Comparison of ENCODE assay signal across 8 mouse cellular contexts in genomic region chr13:114930996-114931649, GRCm38 (mm10). TPM values are rescaled to one million over a fixed set of nuclear protein-coding genes. Genes with fewer than 3 reads are reported as not detected.
DNase-seq lines count a peak whose midpoint lies in the region; ATAC-seq lines count a peak whose summit lies in the region.

No protein-coding gene starts in this region.

- no peaks in the 10 kb centered on the region for H3K9me3 ChIP-seq in limb, embryonic 11.5 days (ENCODE audit: control insufficient read depth, low read length)
- H3K9me3 ChIP-seq in midbrain, embryonic 13.5 days, result no peaks in the 10 kb centered on the region

- H3K4me3 ChIP-seq in limb, embryonic 11.5 days (ENCODE audit: low read depth, low read length), result peak overlapping the region; percentile 36
- H3K4me3 ChIP-seq in midbrain, embryonic 13.5 days (replicated peaks), result peak overlapping the region; percentile 37

- peak; percentile 34 for ATAC-seq in granulocyte monocyte progenitor cell, adult 5-6 weeks (replicated peaks; ENCODE audit: poor library complexity, severe bottlenecking)
- ATAC-seq in limb, embryonic 11.5 days (ENCODE audit: insufficient number of reproducible peaks, low FRiP score, low TSS enrichment, low read depth), result no peak
- peak; percentile 67; the same call in 1 of the 2 replicates for ATAC-seq in midbrain, embryonic 13.5 days

- H3K9ac ChIP-seq in limb, embryonic 11.5 days (ENCODE audit: low read length), result no peak overlapping the region; the same call in 1 of the 2 replicates
- peak overlapping the region; percentile 7 for H3K9ac ChIP-seq in midbrain, embryonic 13.5 days (replicated peaks)

- H3K4me1 ChIP-seq in limb, embryonic 11.5 days (ENCODE audit: control insufficient read depth, insufficient read depth, low read length), result no peaks in the 10 kb centered on the region
- peaks cover 14% of the 10 kb centered on the region for H3K4me1 ChIP-seq in midbrain, embryonic 13.5 days (replicated peaks)

- no peak overlapping the region for H3K27ac ChIP-seq in limb, embryonic 11.5 days (replicated peaks; ENCODE audit: low read depth, low read length)
- no peak overlapping the region for H3K27ac ChIP-seq in midbrain, embryonic 13.5 days

- H3K27me3 ChIP-seq in limb, embryonic 11.5 days (ENCODE audit: control insufficient read depth, insufficient read depth, low read length), result peaks cover 6% of the 10 kb centered on the region; the same call in 1 of the 2 replicates
- peaks cover 64% of the 10 kb centered on the region for H3K27me3 ChIP-seq in midbrain, embryonic 13.5 days

- no peaks in the 10 kb centered on the region for H3K36me3 ChIP-seq in limb, embryonic 11.5 days (ENCODE audit: control insufficient read depth, insufficient read depth, low read length)
- no peaks in the 10 kb centered on the region for H3K36me3 ChIP-seq in midbrain, embryonic 13.5 days

- peak overlapping the region; percentile 82 for H3K4me2 ChIP-seq in limb, embryonic 11.5 days (ENCODE audit: low read depth, severe bottlenecking)
- peak overlapping the region; percentile 66 for H3K4me2 ChIP-seq in midbrain, embryonic 13.5 days (replicated peaks)

- DNase-seq in left cerebral cortex, postnatal 36 days (ENCODE audit: low spot score in 2 of 2), result peak; percentile 9 to 10
- DNase-seq in left cerebral cortex, adult 9 months (ENCODE audit: low spot score in 2 of 2), result no peak
- peak; percentile 13 for DNase-seq in embryo, embryonic 10 days (ENCODE audit: low spot score)
- DNase-seq in limb, embryonic 11.5 days (ENCODE audit: low spot score), result peak; percentile 50
- DNase-seq in thymus, postnatal 14 days, result peak; percentile 3
- no peak for DNase-seq in urinary bladder, postnatal 4 days (ENCODE audit: low spot score in 2 of 2)

- intact Hi-C loops in left cerebral cortex, postnatal 36 days (cut with DNase I), result no loop called here

- WGBS in limb, embryonic 11.5 days, result 4% methylated on average over 10 of the region's 10 CpGs
- under 1% methylated on average over 10 of the region's 10 CpGs for WGBS in midbrain, embryonic 13.5 days

RNA-seq across cellular contexts. Expression of gene Itga2, which starts 0.8 kb away (rescaled TPM):
- total RNA-seq in left cerebral cortex, postnatal 36 days (2021), result under 1 TPM in 1 of 2 experiments, not detected in 1; 0.32 TPM
- total RNA-seq in granulocyte monocyte progenitor cell, adult 5-6 weeks (2014; fragmentation: Nextera tagmentation), result 0.13 and 0.51 TPM in 2 replicates
- 0.15 and 1.0 TPM in 2 replicates for total RNA-seq in granulocyte monocyte progenitor cell, adult 5-6 weeks (2017)
- polyA plus RNA-seq in limb, embryonic 11.5 days (2014; fragmentation: Nextera tagmentation; extraction: Ambion mirVana), result 0.60 and 0.68 TPM in 2 replicates
- 1.6 and 2.3 TPM in 2 replicates for polyA plus RNA-seq in midbrain, embryonic 13.5 days (2015; fragmentation: Nextera tagmentation; extraction: Ambion mirVana)

Comparison
In these comparisons a context has a peak if more than half of its experiments do, and no peak if none do; other contexts are left out.
1. DNase-seq: peak in left cerebral cortex, postnatal 36 days (2 of 2), embryo, embryonic 10 days (single experiment), limb, embryonic 11.5 days (single experiment) and thymus, postnatal 14 days (single experiment); none in left cerebral cortex, adult 9 months (0 of 2) and urinary bladder, postnatal 4 days (0 of 2).